Mouse (Mus musculus) CH12F3 (cell line): ENCODE data around the gene Ccdc151.

Experiments used
- in situ Hi-C: fragments of 300-500 bp; cut with MboI; formaldehyde crosslinking; loops from 2 replicates; pipeline ENCODE4 v1.14.3; 2020; ENCODE audit warnings: low sequenced_read_pairs

Gene Ccdc151

DNA sequence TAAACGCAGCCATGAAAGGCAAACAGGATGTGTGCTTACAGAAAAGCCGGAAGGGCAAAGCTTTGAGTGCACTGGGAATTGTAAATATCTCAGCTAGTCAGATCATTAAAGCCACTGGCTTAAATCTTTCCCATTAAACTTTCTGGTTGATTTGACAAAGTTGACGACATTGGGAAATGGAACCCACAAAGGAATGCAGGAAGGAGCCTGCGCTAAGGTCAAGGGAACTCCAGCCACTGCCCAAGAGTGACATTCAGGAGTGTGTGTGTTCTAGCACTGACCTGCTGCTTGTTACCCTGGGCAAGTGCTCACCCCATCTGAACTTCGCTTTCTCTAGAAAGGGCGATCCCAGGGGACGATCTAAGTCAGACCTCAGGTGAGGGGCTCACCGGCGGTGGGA is 42.3 kb downstream of the Ccdc151 start:
- in situ Hi-C loops: no loop called here

DNA sequence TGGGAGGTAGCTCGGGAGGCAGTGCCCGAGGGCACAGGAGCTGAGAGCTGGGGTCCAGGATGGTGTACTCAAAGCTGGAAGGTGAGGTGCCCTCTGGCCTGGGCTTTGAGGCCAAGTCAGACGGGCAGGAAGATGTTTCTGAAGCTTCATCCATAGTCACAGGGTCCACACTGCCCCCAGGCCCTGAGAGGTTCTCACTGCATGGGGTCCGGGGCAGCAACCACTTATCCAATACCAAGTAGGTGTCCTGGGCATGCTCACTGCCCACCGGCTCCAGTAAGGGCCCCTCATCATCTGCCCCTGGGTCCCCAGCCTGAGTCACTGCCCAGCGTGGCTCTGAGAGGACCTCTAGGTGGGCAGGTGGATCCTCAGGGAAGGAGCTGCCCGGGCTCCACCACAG is 43.2 kb downstream of the Ccdc151 start:
- in situ Hi-C loops: no loop called here

DNA sequence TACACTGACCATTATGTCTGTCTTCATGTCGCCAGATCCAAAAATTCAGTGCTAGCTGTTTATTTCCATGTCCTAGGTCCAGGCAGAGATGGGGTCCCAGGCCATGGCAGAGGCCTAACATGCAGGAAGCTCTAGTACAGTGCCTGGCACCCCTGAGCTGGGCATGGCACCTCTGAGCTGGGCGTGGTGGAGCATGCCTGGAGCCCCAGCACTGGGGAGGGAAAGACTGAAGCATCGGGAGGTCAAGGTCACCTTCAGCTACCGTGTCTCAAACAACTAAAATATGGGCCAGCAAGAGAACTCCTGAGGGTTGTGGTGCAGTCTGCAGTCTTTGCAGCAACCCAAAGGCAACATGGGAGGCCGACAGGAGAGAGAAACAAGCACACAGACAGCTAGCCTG is 44.1 kb downstream of the Ccdc151 start:
- in situ Hi-C loops: no loop called here

DNA sequence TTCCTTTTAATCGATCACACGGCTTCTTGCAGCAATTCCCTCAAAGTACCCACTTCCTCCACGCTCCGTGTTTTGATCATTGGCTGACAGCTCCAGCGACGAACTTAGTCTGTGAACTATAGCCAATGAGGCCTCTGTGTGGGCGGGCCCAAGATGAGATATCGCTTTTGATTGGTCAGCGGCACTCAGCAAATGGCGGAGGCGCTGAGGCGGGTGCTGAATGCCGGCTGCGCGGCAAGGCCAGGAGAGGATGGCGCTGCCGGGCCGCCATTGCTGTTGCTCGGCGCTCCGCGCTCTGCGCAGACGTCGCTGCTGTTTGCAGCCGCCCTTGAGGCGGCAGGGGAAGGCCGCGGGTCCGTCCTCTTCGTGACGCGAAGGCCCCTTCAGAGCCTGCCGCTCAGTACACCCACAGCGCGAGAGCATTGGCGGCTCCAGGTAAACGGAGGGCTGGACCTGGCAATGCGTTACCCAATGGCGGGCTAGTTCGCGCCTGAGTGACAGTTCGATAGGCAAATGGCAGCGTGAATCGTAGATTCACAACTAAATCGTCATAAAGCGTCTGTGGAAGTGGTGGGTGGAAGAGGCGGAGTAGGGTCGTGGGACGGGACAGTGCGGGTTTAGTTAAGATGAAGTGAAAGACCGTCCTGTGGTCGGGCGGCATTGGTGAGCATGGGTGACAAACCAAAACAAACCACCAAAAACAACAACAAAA is 46.7 kb downstream of the Ccdc151 start, which contains the start of gene Swsap1:
Gene Swsap1, plus strand, starts transcription at position 186 of the 712 bp plus-strand sequence.
- in situ Hi-C loops: no loop called here

DNA sequence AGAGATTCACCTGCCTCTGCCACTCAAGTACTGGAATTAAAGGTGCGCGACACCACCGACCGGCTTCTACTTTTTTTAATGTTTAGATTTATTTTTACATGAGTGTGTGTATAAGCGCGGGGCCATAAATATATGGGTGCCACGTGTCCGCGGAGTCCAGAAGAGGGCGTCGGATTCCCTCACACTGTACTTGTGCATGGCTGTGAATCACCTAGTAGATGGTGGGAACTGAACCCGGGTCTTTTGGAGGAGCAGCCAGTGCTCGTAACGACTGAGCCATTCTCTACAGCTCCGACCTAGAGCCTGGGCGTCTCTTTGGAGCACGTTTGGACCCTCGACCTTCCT is 47.2 kb downstream of the Ccdc151 start:
- in situ Hi-C loops: no loop called here

DNA sequence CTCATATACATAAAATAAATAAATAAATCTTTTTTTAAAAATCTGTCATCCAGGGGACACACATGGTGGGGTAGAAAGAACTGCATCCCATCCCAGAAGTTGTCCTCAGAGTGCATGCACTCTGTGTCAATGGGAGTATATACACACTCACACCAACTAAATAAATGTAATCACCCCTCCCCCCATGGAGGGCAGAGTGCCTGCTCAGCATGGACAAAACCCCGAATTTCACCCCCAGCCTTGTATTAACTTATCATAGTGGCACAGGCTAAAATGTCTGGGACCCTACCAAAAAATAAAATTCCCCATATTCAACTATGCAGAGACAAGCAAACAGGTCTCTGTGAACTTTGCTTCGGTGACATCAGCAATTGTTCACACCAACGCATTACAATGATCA is 47.8 kb downstream of the Ccdc151 start:
- in situ Hi-C loops: no loop called here

DNA sequence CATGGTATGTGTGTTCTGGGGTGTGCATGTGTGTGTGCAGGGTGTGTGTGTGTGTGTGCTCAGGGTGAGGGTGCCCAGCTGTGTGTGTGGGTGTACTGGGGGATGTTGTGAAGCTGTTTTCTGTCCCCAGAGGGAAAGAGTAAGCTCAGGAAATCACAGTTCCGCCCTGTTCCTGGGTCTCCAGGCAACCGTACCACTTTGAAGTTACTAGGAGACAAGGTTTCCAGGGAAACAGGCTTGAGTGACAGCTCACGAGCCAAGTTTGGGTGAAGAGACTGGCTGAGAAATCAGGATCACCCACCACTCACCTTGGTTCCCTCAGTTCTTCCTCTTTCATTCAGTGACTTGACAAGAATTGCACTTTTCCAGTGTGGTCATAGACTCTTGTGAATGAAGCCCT is 48.8 kb downstream of the Ccdc151 start:
- in situ Hi-C loops: no loop called here

DNA sequence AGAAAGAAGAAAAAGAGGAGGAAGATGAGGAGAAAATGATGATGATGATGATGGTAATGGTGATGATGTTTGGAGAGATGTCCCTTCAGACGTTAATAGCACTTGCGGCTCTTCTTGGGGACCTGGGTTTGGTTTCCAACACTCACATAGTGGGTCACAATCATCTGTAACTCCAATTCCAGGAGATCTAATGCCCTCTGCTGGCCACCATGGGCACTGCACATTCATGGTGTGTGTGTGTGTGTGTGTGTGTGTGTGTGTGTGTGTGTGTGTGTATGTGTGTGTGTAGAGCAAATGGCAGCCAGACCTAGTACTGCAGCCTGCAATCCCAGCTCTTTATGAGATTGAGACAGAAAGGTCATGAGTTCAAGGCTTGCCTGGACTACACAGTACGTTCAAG is 50.5 kb downstream of the Ccdc151 start:
- in situ Hi-C loops: no loop called here

DNA sequence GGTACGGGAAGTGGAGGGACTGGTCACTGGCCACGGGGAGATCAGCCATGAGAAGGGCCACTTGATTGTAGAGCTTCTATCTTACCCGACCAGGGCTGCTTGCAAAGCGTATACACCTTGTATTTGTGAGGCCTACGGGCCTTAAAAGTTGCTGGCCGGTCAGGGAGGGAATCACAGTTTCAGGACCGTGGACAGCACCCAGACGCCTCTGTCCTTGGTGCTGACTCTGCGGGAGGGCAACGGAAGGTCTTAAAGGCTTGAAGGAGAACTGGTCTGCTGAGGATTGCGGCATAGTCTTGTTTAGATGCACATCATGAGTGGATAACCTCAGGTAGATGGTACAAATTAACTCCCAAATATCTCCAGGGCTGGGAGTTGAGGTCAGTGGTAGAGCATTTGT is 52.1 kb downstream of the Ccdc151 start:
- in situ Hi-C loops: no loop called here

DNA sequence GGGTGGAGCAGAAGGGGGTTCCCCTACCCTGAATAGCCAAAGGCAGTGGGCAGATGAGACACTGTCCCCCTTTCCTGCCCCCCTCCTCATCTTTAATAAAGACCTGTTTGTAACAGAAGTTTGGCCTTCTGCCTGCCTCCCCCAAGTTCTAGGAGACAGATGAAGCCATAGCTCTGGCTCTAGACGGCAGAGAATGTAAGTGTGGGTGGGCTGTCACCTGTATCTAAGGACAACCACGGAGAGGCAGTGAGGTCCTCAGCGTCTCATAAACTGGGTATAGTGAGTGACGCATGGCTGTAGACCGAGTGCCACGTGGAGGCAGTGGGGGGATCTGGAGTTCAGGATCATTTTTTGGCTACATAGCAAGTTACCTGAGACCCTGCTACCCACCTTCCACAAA is 53.6 kb downstream of the Ccdc151 start:
- in situ Hi-C loops: no loop called here

DNA sequence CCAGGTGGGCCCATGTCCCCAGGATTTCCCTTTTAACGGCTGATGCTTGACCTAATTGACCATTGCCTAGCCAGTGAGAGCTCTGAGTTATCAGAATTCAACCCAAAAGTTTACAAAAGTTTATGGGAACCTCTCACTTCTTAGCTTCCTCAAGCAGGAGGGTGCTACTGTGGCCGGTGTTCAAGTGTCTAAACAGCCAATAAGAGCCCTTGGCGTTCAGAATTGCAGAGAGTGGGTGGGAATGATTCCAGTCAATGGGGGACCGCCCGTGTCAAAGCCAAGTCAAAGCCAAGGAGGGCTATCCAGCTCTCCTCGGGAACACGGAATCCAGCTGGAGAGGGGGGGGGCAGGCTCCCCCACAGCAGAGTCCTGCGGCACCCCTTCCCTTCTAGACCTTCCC is 54.3 kb downstream of the Ccdc151 start:
- in situ Hi-C loops: no loop called here

DNA sequence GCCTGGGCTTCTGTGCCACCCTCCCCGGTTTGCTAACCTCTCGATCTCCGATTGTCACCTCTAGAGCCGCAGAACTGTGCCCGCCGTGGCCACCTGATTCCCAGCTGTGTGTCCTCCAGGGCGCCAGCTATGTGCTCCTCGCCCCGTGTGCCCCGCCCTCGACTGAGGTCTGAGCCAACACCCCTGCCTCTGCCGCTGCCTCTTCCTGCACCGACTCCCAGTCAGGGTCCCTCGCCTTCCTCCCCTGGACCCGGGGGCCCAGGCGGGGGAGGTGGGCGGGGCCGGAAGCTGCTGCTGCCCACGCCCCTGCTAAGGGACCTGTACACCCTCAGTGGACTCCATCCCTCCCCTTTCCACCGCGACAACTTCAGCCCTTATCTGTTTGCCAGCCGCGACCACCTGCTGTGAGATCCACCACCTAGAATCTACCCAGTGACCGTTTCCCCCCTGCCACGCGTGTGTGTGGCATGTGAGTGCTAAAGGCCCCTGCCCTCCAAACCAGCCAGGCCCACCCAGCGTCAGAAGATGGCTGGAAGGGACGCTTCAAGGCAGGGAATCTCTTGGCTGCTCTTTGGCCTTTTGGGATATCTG is 54.8 kb downstream of the Ccdc151 start:
- in situ Hi-C loops: no loop called here

DNA sequence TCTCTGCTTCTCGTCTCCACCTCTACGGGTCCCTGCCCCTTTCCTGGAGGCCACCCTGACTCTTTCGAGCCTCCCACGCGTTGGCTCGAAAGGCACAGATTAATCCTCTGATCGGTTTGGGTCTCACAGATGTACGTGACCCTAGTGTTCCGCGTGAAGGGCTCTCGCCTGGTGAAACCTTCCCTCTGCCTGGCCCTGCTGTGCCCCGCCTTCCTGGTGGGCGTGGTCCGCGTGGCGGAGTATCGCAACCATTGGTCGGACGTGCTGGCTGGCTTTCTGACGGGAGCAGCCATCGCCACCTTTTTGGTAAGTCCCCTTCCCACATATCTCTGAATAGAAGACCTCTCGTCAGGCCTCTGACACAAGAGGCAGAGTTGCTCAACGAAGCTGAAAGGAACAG is 58.2 kb downstream of the Ccdc151 start:
- in situ Hi-C loops: no loop called here

DNA sequence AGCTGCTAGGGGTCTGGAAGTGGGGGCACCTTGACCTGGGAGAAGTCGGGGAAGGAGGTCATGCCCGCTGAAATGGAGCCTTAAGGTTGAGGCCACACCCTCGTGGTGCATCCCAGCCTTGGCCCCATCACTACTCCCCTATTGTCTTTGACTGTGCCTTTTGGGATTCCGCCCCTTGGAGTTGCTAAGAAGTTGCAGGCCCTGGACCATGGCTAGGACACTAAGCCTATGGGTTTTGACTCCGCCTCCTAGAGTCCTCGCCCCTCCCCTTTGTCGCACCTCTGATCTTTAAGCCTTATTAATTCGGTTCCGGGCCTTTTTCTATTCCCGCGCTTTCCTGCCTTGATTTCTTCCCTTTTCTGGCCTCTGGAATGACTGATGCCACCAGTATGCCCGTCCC is 58.8 kb downstream of the Ccdc151 start:
- in situ Hi-C loops: no loop called here

DNA sequence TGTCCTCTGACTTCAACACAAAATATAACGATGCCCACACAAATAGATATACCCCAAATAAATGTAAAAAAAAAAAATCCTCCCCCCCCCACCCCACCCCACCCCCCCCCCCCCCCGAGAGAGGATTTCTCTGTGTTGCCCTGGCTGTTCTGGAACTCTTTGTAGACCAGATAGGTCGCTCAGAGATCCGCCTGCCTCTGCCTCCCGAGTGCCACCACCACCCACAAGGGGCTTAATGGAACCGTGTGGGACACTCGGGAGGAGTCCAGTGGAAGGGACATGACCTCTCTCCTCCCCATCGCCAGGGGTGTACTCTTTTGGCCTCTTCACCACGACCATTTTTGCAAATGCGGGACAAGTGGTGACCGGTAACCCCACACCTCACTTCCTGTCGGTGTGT is 59.4 kb downstream of the Ccdc151 start:
- in situ Hi-C loops: no loop called here
